Mouse (Mus musculus) duodenum, adult 2 months (tissue): ENCODE measurements around the gene Scp2d1. TPM values are rescaled to one million over a fixed set of nuclear protein-coding genes. Genes with fewer than 3 reads are reported as not detected.

ENCODE experiments used
- polyA plus RNA-seq: library from polyadenylated mRNA; depleted of rRNA; stranded (reverse); fragments of >200 nt; gene quantifications from 2 replicates; pipeline ENCODE4 v1.2.3, GENCODE M21; 2012; ENCODE audit warnings: low replicate concordance; rRNA removed

Scp2d1 gene
- polyA plus RNA-seq, result not detected in 2 replicates

GRCm38 (mm10) chr2:144823356-144823755 lies at the start of gene Scp2d1:
Gene Scp2d1 (plus strand): TSS chr2:144823656.

Other genes with a start within 250 kb of the Scp2d1 start
- 0.63 and 0.65 TPM in 2 replicates for gene Smim26, start 229.6 kb upstream of the Scp2d1 start, polyA plus RNA-seq
- gene Dtd1, start 223.8 kb upstream of the Scp2d1 start, polyA plus RNA-seq, result 2.1 and 2.5 TPM in 2 replicates